Mouse (Mus musculus) thymus, adult 2 months (tissue): ENCODE results near the gene Lfng.

Experiments
- CTCF ChIP-seq: fragments of 200-500 bp; IDR thresholded peaks from 2 replicates; pipeline ENCODE4 v1.5.1; 2012; ENCODE audit warnings: mild to moderate bottlenecking, control low read depth, low read length, moderate library complexity, borderline replicate concordance; ENCODE audit not compliant: control insufficient read depth, poor library complexity, insufficient read depth; ENCODE audit errors: extremely low read depth
- POLR2A ChIP-seq: fragments of 200-500 bp; IDR thresholded peaks from 2 replicates; pipeline ENCODE4 v1.6.1; 2012; ENCODE audit warnings: mild to moderate bottlenecking, low read length, control low read depth, moderate library complexity; ENCODE audit not compliant: control insufficient read depth, poor library complexity, insufficient read depth; ENCODE audit errors: extremely low read depth

- TF ChIP-seq CTCF (no peak), POLR2A (no peak)
These were observed 40.9 kb downstream of the Lfng start for GRCm38 (mm10) chr5:140647821-140648518.
